Mouse (Mus musculus) liver, adult (tissue): ENCODE results near the gene Prcd.

Source experiments
- GATA4 ChIP-seq: IDR thresholded peaks from 2 replicates; pipeline ENCODE4 v1.6.1; 2014; ENCODE audit warnings: mild to moderate bottlenecking, low read length; ENCODE audit not compliant: insufficient replicate concordance

Gene Prcd

DNA sequence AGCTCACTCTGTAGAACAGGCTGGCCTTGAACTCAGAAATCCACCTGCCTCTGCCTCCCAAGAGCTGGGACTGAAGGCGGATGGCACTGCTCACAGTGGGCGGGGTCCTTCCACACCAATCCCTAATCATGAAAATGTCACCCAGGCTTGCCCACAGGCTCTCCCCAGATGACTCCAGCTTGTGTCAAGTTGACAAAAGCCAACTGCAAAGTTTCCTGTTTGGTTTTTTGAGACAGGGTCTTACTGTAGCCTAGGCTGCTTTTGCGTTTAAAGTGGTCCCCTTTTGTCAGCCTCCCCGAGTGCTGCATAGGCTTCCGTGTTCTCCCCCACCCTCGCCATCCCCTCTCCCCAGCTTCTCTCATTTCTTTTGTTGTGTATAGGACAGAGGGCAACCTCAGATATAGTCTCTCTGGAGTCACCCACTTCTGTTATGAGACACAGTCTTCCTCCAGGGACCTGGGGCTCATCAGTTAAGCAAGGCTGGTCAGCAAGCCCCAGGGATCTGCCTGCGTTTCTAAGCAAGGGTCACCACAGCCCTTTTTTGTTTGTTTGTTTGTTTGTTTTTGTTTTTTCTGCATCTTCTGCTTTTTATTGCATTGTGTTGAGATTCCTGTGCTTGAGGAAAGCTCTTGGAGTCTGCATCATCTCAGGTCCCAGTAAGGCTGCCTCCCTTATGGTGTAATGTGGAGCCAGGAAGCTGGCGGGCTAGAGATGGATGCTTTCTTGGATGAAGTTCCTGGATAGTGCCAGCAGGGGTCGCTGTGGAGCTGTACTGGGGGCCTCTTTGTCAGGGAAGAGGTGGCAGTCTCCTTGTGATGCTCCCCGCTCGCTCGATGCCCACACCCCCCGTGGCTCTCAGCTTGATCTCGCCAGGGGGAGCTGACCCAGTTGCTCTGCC is 10.4 kb upstream of the Prcd start:
- TF ChIP-seq GATA4: no peak

DNA sequence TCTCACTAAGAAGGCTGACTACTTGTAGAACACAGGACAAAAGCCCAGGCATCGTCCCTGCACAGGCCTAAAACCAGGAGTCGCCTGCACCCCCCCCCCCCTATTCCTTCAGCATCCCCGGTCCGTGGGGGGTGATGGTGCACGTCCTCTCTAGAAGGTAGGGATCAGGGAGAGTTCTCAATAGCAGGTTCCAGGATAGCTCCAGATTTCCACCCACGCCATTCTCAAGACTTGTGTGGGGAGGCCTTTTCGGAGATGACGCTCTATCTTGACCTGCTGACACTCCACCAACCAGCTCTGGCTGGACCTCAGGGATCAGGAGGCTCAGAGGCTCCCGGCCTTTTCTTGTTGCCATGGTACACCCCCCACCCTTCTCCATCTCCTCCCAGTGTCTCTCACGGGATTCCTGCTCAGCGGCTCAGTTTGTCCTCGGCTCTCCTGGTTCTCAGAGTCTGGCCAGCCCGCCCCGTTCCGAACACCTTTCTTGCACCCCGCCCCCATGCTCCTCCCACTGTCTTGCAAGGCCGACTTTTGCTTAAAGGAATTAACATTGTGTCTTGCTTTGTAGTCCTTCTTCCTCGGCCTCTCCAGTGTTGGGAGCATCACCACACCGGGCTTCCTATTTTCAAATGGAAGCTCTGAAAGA is 9.6 kb upstream of the Prcd start:
- TF ChIP-seq GATA4: no peak

DNA sequence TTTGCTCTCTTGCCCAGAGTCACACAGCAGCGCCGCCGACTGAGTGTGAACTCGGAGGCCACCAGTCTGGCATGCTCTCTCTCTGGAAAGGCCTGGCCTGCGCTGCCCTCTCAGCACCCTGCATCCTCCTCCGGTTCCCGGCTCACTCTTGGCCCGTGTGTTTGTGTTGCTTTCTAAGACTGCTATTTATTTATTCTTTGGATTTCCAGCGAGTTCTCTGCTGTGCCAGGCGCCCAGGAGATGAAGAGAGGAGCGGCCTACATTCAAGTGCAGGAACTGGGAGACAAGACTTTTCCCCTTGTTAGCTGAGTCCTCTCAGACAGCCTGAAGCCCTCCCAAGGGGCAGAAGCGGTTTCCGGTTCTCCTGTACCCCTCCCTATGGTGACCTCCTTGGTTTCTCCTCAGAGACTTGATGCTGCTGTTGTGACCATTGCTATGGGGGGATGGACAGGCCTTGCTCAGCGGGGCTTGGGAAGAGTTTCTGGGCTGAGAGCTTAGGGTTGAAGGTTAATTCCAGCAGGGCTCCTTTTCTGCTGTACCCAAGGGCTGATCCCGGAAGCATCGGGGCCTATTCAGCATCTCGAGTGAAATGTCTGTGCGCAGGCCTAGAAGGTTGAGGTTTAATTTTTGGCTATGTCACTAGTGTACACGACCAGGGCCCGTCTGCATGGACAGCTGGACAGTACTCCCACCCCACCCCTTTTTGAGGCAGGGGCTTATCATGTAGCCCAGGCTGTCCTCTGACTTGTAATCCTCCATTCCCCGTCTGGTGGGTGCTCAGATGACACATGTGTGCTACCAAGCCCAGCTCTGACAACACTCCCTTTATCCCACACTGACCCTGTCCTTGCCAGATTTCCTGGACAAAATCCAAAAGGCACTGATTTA is 8.9 kb upstream of the Prcd start:
- TF ChIP-seq GATA4: no peak

DNA sequence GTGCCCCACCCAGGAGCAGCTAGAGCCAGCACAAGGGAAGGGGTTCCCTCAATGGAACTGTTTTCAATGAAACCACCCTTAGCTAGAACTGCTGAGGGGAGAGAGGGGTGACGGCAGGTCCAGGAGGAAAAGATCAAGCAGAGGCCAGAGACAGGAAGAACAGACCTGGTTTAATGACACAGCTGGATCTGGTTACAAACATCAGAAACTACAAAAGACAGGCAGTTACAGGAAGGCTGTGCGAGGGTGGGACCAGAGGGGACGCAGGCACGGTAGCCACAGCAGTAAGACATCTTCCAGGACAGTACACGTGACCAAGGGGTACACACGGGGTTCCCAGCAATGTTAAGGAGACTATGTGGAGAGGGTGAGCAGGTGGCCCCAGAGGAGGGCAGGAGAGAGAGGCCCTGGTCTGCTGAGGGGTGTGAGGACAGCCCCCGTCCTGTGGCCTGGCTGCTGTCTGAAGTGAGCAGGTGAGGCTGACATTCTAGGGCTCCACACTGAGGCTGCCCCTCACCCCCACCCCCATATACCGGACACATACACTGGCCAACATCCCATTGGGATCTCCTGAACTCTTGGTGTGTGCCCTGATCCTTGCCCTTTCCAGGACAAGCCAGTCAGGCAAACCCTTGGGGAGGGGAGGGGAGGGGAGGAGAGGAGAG is 7.8 kb upstream of the Prcd start:
- no peak for TF ChIP-seq GATA4

DNA sequence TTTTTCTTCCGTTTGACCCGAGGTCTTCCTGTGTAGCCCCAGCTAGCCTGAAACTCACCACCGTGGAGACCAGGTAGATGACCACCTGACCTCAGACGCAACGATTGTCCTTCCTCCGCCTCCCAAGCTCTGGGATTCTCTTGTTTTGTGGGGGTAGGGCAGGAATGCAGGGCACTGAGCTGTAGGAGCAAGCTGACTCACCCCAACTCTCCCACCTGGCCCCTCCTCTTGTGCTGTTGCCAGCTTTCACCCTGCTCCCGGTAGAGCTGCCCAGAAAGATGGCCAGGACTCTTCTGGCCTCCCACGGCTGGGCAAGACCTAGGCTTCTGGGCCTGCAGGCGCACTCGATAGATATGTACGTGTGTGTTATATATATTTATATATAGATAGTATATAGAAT is 7.2 kb upstream of the Prcd start:
- no peak for TF ChIP-seq GATA4

DNA sequence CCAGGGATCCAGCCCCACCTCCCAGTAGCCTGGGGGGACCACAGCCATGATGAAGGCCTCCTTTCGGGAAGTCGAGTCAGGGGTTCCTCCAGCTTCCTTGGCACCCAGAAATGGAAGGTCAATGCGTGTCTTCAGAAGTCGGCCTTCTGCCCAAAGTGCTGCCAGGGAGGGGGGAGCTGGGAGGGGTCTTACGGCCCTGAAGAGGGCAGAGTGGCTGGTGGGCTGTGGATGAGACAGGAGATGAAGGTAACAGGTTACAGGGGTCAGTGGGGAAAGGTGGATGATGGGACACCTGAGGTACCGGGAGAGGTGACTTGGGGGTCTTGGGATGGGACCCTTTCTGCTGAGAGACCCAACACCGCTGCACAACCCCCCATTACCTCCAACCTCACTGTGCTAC is 6.6 kb upstream of the Prcd start:
- TF ChIP-seq GATA4: no peak

DNA sequence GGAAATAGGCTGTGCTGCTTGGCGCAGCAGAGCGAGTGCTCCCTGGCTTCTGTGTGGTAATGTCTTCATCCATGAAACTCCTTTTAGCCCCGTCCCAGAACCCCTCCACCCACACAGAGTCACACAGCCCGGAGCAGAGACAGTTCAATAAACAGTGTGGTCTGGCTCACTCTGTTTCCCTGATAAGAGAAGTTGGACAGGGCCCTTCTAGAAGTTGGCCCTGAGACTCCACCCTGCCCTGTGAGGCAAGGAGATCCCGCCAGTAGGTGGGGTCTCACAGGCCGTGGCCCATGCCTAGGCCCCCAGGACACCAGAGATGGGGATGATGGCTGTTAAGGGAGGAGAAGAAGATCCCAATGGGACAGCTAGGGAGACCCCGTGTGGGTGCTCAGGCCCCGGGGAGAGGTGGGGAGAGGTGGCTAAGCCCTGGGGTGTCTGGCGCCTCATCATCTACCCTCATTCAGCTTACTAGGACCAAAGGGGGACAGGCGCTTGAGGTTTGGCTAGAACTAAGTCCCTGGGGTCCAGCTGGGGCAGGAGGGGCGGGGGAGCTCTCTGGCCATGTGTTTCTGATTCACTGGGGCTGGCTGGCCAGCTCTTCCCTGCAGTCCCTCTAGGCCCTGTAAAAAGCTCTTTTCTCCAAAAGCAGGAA is 5.9 kb upstream of the Prcd start:
- TF ChIP-seq GATA4: peak; percentile 19; the same call in 1 of the 2 replicates

DNA sequence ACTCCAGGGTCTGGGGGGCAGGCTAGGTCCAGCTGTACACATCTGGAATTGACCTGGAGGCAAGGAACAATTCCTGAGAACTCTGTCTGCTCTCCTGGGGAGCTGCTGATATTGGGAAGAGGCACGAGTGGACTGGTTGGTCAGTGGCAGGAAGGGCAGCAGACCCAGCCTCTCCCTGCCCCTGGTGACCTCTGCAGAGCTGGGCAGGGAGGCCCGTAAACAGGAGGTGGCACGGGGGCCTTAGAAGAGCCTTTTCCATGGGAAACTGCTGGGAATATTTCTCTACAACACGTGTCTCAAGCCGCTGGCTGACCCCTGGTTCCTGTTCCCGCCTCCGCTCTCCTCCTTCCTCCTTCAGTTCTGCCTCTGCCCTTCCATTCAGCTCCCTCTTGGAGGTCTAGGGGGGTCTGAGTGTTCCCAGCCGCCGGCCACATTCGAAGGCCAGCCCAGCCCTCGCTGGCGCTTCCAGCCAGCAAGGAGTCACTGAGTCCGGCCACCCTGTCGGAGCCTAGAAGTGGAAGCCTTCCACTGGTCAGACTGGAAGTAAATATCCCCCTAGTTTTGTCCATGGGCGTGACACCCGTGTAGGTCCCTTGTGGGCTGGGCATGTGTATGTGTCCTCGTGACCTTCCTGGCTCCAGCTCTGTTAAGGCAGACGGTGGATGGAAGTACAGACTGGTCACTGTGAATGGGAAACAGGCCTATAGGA is 5.0 kb upstream of the Prcd start:
- TF ChIP-seq GATA4: no peak

DNA sequence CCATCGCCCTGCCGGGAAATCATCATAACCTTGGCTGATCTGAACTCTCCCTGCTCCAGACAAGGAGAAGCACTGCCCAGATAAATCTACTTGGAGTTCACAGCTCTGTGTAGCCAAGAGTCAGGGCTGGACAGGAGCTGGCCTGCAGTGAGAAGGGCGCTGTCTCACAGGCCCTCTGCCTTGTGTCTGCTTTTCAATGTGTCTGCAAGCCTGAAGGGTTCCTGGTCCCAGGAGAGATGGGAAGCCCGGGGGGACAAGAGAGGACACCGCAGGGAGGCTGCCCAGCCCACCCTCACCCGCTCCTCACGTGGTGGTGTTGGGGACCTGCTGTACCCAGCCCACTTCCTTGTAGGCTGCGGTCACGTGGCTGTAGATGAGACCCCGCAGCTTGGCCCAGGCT is 4.4 kb upstream of the Prcd start:
- TF ChIP-seq GATA4: peak; percentile 83; the same call in 1 of the 2 replicates

DNA sequence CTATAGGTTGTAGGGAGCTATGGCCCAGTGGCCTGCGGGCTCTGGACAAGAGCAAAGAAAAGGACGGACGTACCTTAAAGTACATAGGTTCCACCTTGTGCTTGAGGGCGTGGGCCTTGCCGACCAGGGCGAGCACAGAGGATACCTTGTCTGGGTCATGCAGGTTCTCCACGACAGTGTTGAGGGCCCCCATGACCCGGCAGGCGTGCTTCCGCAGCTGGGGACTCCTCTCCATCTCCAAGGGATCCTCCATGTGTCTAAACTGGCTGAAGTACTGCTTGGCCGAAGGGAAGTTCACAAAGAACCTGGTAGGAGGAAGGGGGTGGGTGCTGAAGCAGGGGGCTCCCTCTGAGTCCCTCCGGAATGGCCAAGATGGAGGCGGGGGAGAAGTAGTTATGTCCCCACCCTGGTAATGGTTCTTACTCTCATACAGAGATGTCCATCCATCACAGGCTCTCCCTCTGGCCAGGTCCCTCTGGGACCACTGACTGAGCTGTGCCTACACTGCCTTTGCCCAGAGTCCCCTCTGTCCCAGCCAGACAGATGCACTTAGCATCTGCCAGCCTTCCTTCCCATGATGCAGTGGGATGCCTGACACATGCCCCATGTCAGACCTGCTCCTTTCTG is 3.5 kb upstream of the Prcd start:
- TF ChIP-seq GATA4: no peak

DNA sequence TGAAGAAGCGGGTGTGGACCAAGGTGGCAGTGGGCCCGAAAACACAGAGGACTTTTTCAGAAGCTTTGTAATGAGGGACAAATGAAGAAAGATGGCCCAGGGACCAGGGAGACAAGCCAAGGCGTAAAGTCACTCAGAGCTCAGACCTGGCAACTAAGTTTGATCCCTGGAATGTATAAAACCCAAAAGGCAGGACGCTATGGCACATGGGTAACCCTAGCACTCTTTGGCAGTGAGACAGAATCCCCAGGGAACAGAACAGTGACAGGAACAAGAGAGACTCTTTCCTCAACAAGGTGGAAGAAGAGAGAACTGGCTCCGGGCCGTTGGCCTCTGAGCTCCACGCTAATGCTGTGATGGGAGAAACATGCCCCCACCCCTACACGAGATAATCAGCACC is 2.5 kb upstream of the Prcd start:
- TF ChIP-seq GATA4: no peak

DNA sequence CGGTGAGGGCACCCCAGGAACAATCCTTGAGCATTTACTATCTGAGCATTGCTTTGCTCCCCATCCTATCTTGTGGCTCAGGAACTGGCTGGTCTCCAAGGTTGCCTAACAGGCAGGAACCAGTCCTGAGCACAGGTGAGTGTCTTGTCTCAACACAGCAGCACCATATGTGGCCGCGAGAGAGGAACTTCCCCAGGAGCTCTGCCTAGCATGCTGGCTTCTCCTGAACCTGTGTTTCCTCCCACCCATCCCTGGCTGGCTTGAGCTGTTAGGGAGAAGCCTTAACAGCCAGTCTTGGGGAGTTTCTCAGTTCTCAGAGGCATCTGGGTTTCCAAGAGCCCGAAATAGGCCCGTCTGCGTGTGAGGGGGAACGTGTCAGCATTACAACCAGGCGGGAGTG is 2.0 kb upstream of the Prcd start:
- TF ChIP-seq GATA4: no peak

DNA sequence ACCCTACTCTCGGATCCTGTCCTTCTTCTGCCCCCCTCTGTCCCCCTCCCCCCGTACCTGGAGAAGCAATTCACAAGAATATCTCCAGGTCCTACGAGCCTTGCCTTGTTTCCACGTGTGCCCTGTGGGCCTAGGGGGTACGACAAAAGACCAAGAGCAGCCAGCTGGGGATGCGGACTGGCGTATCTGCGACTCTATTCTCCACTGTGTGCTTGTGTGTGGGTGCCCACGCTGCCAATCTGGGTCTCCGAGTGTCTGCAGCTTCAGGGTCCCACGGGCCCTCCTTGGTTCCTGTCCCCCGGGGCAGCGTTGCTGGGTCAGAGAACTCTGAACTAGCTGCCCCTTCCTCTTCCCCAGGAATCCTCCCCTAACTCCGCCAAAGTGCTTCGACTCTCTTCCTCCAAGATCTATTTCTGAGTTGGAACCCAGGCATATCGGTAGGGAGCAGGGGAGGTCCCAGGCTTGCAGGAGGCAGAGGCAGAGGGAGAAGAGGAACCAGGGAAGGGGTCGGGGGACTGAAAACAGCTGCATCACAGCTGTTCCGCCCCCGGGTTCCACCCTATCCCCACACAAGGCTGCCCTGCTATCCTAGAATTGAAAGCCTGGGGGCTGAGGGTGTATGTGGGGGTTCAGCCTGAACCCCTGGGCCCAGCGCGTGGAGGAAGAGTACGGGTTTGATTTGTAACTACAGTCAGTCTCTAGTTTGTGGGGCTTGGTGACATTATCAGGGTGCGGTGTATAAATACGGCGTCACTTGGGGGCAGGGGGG is 820 bp upstream of the Prcd start:
- no peak for TF ChIP-seq GATA4
